Mouse (Mus musculus) v-Abl transformed pro-B cells (cell line): Measurements from ENCODE around the gene Calm1.

Source experiments
- in situ Hi-C, 2 experiments: fragments of 400-800 bp; cut with MboI; formaldehyde crosslinking; loops; one replicate each; pipeline ENCODE4 v1.15.1; 2025; ENCODE audit not compliant: unreplicated experiment in 2 of 2

Gene Calm1

GRCm38 (mm10) chr12:100187756-100188430, 11.3 kb upstream of the Calm1 start:
- in situ Hi-C loops = loop anchor here (10.0 to 25.0 kb wide), 3 partner anchors 297 to 657 kb away; no protein-coding TSS in a partner anchor

DNA sequence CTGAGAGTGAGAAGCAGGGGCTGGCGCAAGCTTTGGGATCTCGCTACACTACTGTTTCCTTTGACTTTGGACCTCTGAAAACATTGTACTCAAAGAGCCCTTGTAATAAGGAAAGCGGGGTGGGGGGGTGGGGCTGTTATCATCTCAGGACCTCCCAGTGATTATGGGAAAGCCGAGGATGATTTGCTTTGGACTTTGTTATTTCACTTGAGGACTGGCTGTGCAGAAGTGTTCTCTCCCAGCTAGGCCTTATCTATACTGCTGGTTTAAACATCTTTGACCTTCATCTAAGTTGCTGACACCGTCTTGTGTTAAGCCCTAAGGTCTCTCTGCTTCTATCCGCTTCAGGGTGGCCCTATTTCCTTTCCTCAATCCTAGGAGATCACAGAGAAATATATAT, 8.4 kb upstream of the Calm1 start:
- in situ Hi-C loops = loop anchor here in 1 of 2 experiments (25.0 kb wide), 1 partner anchor 521 kb away; no protein-coding TSS in a partner anchor

DNA sequence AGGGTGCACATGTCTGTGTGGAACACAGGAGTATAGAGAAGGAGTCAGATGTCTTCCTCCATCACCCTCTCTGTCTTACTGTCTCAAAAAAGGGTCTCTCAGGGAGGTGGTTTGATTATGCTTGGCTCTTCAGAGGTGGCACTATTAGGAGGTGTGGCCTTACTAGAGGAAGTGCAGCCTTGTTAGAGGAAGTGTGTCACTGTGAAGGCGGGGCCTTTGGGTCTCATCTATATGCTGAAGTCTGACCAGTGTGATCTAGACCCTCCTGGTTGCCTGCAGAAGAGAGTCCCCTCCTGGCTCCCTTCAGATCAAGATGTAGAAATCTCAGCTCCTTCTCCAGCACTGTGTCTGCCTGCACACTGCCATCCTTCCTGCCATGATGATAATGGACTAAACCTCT, 5.1 kb upstream of the Calm1 start:
- in situ Hi-C loops = loop anchor here in 1 of 2 experiments (25.0 kb wide), 1 partner anchor 518 kb away; no protein-coding TSS in a partner anchor

DNA sequence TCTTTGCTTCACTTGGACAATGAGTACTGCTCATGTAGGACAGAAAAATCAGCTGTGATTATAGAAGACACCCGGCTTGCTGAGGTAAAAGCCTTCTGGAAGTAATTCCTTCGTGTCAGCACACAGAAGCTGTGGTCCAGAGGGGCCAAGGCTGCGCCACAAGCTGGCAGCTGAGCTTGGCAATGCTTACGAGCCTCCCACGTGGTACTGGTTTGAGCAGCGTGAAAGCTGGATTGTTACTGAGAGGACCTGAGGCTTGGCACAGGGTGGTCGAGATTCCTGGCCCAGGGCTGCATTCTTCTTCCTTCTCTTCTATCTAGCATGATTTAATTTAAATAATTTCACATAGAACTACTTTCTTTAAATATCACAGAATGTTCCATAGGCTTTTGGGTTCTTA, 2.4 kb upstream of the Calm1 start:
- in situ Hi-C loops = loop anchor here in 1 of 2 experiments (25.0 kb wide), 1 partner anchor 516 kb away; no protein-coding TSS in a partner anchor

DNA sequence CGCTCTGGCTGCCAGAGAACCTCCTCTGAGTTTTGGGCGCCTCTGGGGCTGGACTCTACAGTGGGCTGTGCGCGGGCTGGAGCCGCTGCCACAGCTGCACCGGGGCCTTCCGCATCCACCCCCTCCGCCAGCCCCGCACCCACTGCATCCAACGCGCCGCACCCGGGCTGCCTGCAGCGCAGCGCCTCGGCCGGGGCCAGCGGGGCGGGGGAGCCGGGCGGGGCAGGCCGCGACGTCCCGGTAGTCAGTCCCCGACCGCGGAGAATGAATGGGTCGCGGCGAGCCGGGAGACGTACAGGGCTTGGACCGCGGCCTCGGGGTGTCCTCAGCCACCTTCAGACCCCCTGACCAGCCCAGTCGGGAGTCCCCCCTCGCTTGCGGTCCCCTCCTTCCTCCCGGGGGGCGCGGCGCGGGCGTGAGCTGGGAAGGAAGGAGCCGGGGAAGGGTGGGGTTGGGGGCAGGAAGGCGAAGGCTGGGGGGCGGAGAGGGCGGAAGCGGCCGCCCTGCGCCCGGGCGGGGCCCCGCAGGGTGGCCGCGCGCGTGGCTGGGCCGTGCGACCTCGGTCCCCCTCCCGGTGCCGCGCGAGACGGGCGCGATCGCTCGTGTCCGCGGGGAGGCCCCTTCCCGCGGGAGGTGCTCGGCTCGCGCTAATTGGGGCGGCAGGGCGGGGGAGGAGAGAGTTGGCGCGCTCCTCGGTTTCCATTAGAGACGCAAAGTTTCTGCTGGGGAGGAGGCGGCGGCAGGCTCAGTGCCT, 833 bp downstream of the Calm1 start:
- in situ Hi-C loops = loop anchor here (5.0 to 25.0 kb wide), 4 partner anchors 77 to 512 kb away; no protein-coding TSS in a partner anchor

- in situ Hi-C loops = loop anchor here (5.0 kb wide), 3 partner anchors 76 to 281 kb away; no protein-coding TSS in a partner anchor
Observed at GRCm38 (mm10) chr12:100200645-100201362, 1.6 kb downstream of the Calm1 start.

GRCm38 (mm10) chr12:100201363-100201711, 2.1 kb downstream of the Calm1 start:
- in situ Hi-C loops = loop anchor here (5.0 kb wide), 3 partner anchors 76 to 281 kb away; no protein-coding TSS in a partner anchor

- in situ Hi-C loops = loop anchor here (5.0 kb wide), 3 partner anchors 75 to 280 kb away; no protein-coding TSS in a partner anchor
Observed at GRCm38 (mm10) chr12:100201838-100202237, 2.6 kb downstream of the Calm1 start.

GRCm38 (mm10) chr12:100203759-100204158, 4.5 kb downstream of the Calm1 start:
- in situ Hi-C loops = loop anchor here (5.0 kb wide), 3 partner anchors 74 to 279 kb away; no protein-coding TSS in a partner anchor

GRCm38 (mm10) chr12:100205156-100205555, 5.9 kb downstream of the Calm1 start:
- in situ Hi-C loops = no loop called here

DNA sequence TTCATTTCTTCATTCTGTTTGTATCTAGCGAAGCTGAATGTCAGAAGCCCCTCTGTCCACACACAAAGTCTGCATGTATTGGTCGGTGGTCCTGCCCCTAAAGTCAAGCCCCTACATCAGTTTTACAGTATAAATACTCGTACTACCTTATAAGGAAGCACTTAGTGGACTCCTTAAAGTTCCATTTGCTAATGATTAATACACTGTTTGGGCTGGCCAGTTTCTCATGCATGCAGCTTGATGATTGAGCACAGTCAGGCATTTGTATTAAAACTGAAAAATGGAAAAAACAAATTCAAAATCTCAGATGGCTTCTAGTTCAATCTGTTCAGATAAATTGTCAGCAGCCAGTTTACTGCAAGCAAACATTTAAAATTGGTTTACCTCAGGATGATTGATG, 7.3 kb downstream of the Calm1 start:
- in situ Hi-C loops = no loop called here

DNA sequence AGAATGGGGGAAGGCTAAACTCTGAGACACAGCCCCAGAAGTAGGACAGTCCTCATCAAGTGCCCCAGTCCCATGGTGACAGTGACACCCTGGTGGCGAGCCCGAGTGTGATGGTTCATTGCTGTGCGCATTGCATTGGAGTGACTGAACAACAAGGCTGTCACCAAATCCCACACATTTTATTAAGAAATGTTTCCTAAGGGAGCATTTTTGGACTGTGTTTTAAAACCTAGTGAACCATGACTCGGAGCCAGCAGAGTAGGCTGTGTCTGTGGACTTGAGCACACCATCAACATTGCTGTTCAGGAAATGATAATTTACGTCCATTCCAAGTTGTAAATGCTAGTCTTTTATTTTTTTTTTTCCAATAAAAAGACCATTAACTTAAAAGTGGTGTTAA, 7.7 kb downstream of the Calm1 start:
- in situ Hi-C loops = no loop called here

GRCm38 (mm10) chr12:100209701-100210478, 10.7 kb downstream of the Calm1 start:
- in situ Hi-C loops = no loop called here

DNA sequence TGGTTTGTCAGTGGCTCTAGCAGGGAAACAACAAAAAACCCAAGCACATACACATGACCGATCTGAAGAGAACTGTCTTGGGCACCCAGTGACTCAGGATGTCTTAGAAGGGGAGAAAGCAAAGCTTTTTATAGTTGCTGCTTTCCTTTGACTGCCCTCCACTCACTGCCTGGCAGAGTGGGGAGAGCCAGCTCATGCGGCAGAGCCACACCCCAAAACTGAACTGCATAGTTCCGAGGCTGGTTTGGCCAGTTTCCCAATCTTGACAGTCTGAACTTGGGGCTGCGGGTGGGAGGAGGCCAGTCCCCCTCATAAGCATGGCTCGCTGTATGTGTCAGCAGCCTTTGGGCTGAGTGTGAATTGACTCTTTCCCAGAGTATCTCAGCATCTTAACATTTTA, 11.7 kb downstream of the Calm1 start:
- in situ Hi-C loops = no loop called here

DNA sequence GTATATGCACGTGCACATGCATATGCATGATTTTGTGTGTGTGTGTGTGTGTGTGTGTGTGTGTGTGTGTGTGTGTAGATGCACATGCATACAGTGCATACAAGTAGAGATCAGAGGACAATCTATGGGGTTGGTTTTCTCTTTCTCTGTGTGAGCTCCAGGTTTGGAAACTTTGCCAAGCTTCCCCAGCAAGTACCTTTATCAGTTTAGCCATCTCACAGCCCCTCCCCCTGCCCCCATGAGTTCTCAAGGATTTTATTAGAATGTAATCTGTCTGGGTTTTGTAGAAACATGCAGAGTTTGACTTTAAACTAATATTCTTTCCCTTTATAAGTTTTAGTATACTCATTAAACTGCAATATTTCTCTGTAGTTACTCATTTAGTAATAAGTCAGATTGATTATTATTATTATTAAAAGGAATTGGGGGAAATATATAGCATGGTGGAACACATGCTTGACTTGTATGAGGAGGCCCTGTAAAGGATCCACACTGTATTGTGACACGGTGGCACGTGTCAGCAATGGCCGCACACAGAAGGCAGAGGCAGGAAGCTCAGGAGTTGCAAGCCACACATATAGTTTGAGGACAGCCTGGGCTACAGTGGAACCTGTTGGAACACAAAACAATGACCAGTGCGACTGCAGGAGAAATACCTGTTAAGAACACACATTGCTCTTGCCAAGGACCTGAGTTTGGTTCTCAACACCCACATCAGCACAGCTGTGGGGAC, 12.4 kb downstream of the Calm1 start:
- in situ Hi-C loops = no loop called here

GRCm38 (mm10) chr12:100212397-100212796, 13.2 kb downstream of the Calm1 start:
- in situ Hi-C loops = no loop called here

DNA sequence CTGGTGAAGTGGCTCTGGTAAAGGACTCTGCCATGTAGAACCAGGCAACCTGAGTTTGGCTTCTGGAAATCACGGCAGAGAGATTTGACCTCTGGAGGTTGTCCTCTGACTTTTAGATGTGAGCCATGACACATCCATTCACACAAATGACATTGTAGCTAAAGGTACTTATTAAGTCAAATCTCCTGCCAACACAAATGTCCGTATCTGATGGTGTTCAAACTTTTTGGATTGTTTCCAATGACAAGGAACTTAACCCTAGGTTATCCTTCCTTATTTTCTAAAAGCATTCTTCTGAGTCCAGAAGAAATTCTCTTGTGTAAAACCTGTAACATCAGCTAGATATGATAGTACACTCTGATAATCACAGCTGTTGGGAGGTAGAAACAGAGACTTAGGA, 13.9 kb downstream of the Calm1 start:
- in situ Hi-C loops = no loop called here

GRCm38 (mm10) chr12:100214156-100214555, 14.9 kb downstream of the Calm1 start:
- in situ Hi-C loops = no loop called here

GRCm38 (mm10) chr12:100214738-100215137, 15.5 kb downstream of the Calm1 start:
- in situ Hi-C loops = no loop called here
